In genomic region chr16:12900670-12901069, GRCm38 (mm10) we compare ENCODE assay signal across 32 mouse cellular contexts.
DNase-seq lines count a peak whose midpoint lies in the region; ATAC-seq and TF ChIP-seq lines count a peak whose summit lies in the region.
"Had no signal": no experiment of that assay in that cellular context is flagged by ENCODE, and none has a peak within 500 bp of the region (broad histone marks: within the 10 kb centered on the region; RNA-seq: fewer than 3 reads in every experiment).

No protein-coding gene starts in this region.

- no peak overlapping the region for H3K4me3 ChIP-seq in hindbrain, embryonic 13.5 days
- H3K4me3 ChIP-seq in hindbrain, postnatal 0 days (ENCODE audit: low read length): no peak overlapping the region
- H3K4me3 ChIP-seq in kidney, embryonic 14.5 days (ENCODE audit: low read length): no peak overlapping the region
- H3K4me3 ChIP-seq in forebrain, embryonic 15.5 days: no peak overlapping the region
- H3K4me3 ChIP-seq: embryonic facial prominence, embryonic 13.5 days; forebrain, embryonic 10.5 days; gastrocnemius, adult 2 months; heart, adult 2 months; heart, embryonic 13.5 days; limb, embryonic 10.5 days; limb, embryonic 15.5 days; midbrain, embryonic 10.5 days; neural tube, embryonic 12.5 days had no signal

- no peaks in the 10 kb centered on the region for H3K36me3 ChIP-seq in hindbrain, embryonic 13.5 days
- H3K36me3 ChIP-seq in hindbrain, postnatal 0 days (ENCODE audit: insufficient read depth, low read length): no peaks in the 10 kb centered on the region
- H3K36me3 ChIP-seq in kidney, embryonic 14.5 days (ENCODE audit: control insufficient read depth, insufficient read depth, low read length): no peaks in the 10 kb centered on the region
- no peaks in the 10 kb centered on the region for H3K36me3 ChIP-seq in forebrain, embryonic 15.5 days
- H3K36me3 ChIP-seq: embryonic facial prominence, embryonic 13.5 days; forebrain, embryonic 10.5 days; heart, embryonic 13.5 days; limb, embryonic 10.5 days; limb, embryonic 15.5 days; midbrain, embryonic 10.5 days; neural tube, embryonic 12.5 days had no signal

- DNase-seq in hindbrain, postnatal 0 days (ENCODE audit: low spot score): no peak
- peak; percentile 60 to 71 for DNase-seq in kidney, adult 8-10 months
- peak; percentile 38 for DNase-seq in kidney, postnatal 14 days
- DNase-seq in retina, postnatal 1 day: peak; percentile 35
- DNase-seq: adrenal gland, postnatal 10 days; cerebellum, adult 11 months; cerebellum, postnatal 10 days; gastrocnemius, adult 2 months; gastrocnemius, postnatal 36 days; heart, adult 2 months; heart, postnatal 10 days; layer of hippocampus, adult 9-11 months; lung, adult 2 months; lung, postnatal 10 days; right cerebral cortex, postnatal 25 days; spleen, adult 18-20 months; thymus, adult 18-20 months; thymus, postnatal 25 days had no signal

- 0 out of 2 replicates have a peak overlapping the region, but pooled peaks have one; percentile 18 for H3K27ac ChIP-seq in hindbrain, embryonic 13.5 days
- H3K27ac ChIP-seq in hindbrain, postnatal 0 days: no peak overlapping the region
- H3K27ac ChIP-seq in kidney, embryonic 14.5 days (ENCODE audit: low read depth, low read length): no peak overlapping the region
- H3K27ac ChIP-seq in forebrain, embryonic 15.5 days (replicated peaks): no peak overlapping the region
- H3K27ac ChIP-seq: embryonic facial prominence, embryonic 13.5 days; heart, adult 2 months; heart, embryonic 13.5 days; limb, embryonic 10.5 days; limb, embryonic 15.5 days; liver, embryonic 14.5 days; neural tube, embryonic 12.5 days had no signal

- no peak for TF ChIP-seq CTCF in hindbrain, postnatal 0 days (IDR thresholded peaks at IDR 0.05; ENCODE audit: low read depth)

- H3K9ac ChIP-seq in hindbrain, embryonic 13.5 days: no peak overlapping the region
- no peak overlapping the region for H3K9ac ChIP-seq in hindbrain, postnatal 0 days (replicated peaks; ENCODE audit: low read length)
- H3K9ac ChIP-seq in kidney, embryonic 14.5 days (ENCODE audit: low read depth, low read length): no peak overlapping the region
- H3K9ac ChIP-seq in forebrain, embryonic 15.5 days (replicated peaks): no peak overlapping the region
- H3K9ac ChIP-seq: embryonic facial prominence, embryonic 13.5 days; heart, embryonic 13.5 days; limb, embryonic 15.5 days; liver, embryonic 14.5 days; neural tube, embryonic 12.5 days had no signal

- peaks cover 11% of the 10 kb centered on the region for H3K9me3 ChIP-seq in hindbrain, embryonic 13.5 days
- no peaks in the 10 kb centered on the region for H3K9me3 ChIP-seq in hindbrain, postnatal 0 days (ENCODE audit: low read length)
- H3K9me3 ChIP-seq in kidney, embryonic 14.5 days (ENCODE audit: control insufficient read depth, low read length): no peaks in the 10 kb centered on the region
- H3K9me3 ChIP-seq in forebrain, embryonic 15.5 days: no peaks in the 10 kb centered on the region
- H3K9me3 ChIP-seq: heart, embryonic 13.5 days; limb, embryonic 10.5 days; limb, embryonic 15.5 days; midbrain, embryonic 10.5 days; neural tube, embryonic 12.5 days had no signal

- peaks cover 7% of the 10 kb centered on the region; the same call in 1 of the 2 replicates for H3K4me1 ChIP-seq in hindbrain, embryonic 13.5 days (replicated peaks)
- H3K4me1 ChIP-seq in hindbrain, postnatal 0 days (ENCODE audit: insufficient read depth, low read length): no peaks in the 10 kb centered on the region
- H3K4me1 ChIP-seq in kidney, embryonic 14.5 days (ENCODE audit: control insufficient read depth, insufficient read depth, low read length): no peaks in the 10 kb centered on the region
- peaks cover 13% of the 10 kb centered on the region; the same call in 1 of the 2 replicates for H3K4me1 ChIP-seq in forebrain, embryonic 15.5 days
- H3K4me1 ChIP-seq: embryonic facial prominence, embryonic 13.5 days; heart, embryonic 13.5 days; limb, embryonic 10.5 days; limb, embryonic 15.5 days had no signal

- H3K4me2 ChIP-seq in hindbrain, embryonic 13.5 days: no peak overlapping the region
- no peak overlapping the region for H3K4me2 ChIP-seq in hindbrain, postnatal 0 days (ENCODE audit: low read depth, low read length)
- H3K4me2 ChIP-seq in kidney, embryonic 14.5 days (replicated peaks; ENCODE audit: low read depth, low read length): no peak overlapping the region
- H3K4me2 ChIP-seq in forebrain, embryonic 15.5 days (replicated peaks): no peak overlapping the region
- H3K4me2 ChIP-seq: embryonic facial prominence, embryonic 13.5 days; heart, embryonic 13.5 days; limb, embryonic 15.5 days; neural tube, embryonic 12.5 days had no signal

- H3K27me3 ChIP-seq in hindbrain, embryonic 13.5 days: no peaks in the 10 kb centered on the region
- H3K27me3 ChIP-seq in hindbrain, postnatal 0 days (ENCODE audit: insufficient read depth, low read length): no peaks in the 10 kb centered on the region
- no peaks in the 10 kb centered on the region for H3K27me3 ChIP-seq in kidney, embryonic 14.5 days (ENCODE audit: control insufficient read depth, insufficient read depth, low read length)
- H3K27me3 ChIP-seq in forebrain, embryonic 15.5 days: no peaks in the 10 kb centered on the region
- H3K27me3 ChIP-seq: embryonic facial prominence, embryonic 13.5 days; heart, embryonic 13.5 days; limb, embryonic 15.5 days; neural tube, embryonic 12.5 days had no signal

- no peak for ATAC-seq in hindbrain, embryonic 13.5 days (ENCODE audit: low FRiP score)
- no peak for ATAC-seq in hindbrain, postnatal 0 days
- no peak for ATAC-seq in kidney, embryonic 14.5 days (ENCODE audit: low FRiP score, low TSS enrichment)
- no peak for ATAC-seq in forebrain, embryonic 15.5 days (replicated peaks)
- no peak for ATAC-seq in megakaryocyte-erythroid progenitor cell, adult 5-6 weeks (replicated peaks; ENCODE audit: low FRiP score, low TSS enrichment, poor library complexity, severe bottlenecking)
- ATAC-seq: midbrain, embryonic 16.5 days; Patski had no signal

- 70% methylated on average over 8 of the region's 8 CpGs for WGBS in hindbrain, embryonic 13.5 days
- 57% methylated on average over 8 of the region's 8 CpGs for WGBS in hindbrain, postnatal 0 days
- WGBS in kidney, embryonic 14.5 days: 76% methylated on average over 8 of the region's 8 CpGs
- 76% methylated on average over 8 of the region's 8 CpGs for WGBS in forebrain, embryonic 15.5 days
